Mouse (Mus musculus) liver, postnatal 0 days (tissue): Measurements from ENCODE around the gene Plk1.

ENCODE experiments used
- CTCF ChIP-seq: sonication (generic); IDR thresholded peaks from 2 replicates; pipeline ENCODE4 v1.5.1; 2016; ENCODE audit warnings: antibody characterized with exemption, low read depth
- EP300 ChIP-seq: IDR thresholded peaks from 2 replicates; pipeline ENCODE4 v1.6.1; 2016; ENCODE audit warnings: antibody characterized with exemption, low read depth, mild to moderate bottlenecking

GRCm38 (mm10) chr7:122219315-122219801, 60.1 kb downstream of the Plk1 start, which contains the start of gene Chp2:
- no peak for TF ChIP-seq CTCF
- no peak for TF ChIP-seq EP300
